Mouse (Mus musculus): Measurements from ENCODE around the gene B3galt6.

GRCm38 (mm10) chr4:155993606-155994005 lies 1.2 kb upstream of the B3galt6 start:
- TF ChIP-seq CTCF (IDR thresholded peaks at IDR 0.05; ENCODE audit: low read depth) (no peak), EP300 (IDR thresholded peaks at IDR 0.05; ENCODE audit: low read depth) (no peak)
